Mouse (Mus musculus): Measurements from ENCODE around the gene Rps6ka2. TPM values are rescaled to one million over a fixed set of nuclear protein-coding genes. Genes with fewer than 3 reads are reported as not detected.
"Not testable (repeated sequence)": the region's sequence is repeated elsewhere in the genome, so short reads cannot be mapped to it uniquely, and the experiment has no call there.

Gene Rps6ka2
- polyA plus RNA-seq, 1 experiment from 2014 or later = 37.5 TPM

GRCm38 (mm10) chr17:7324346-7324745, 154.4 kb downstream of the Rps6ka2 start, which contains the start of gene Tcp10a:
Gene Tcp10a (plus strand): TSS chr17:7324646.
- H3K4me1 ChIP-seq; H3K27me3 ChIP-seq (replicated peaks); H3K27ac ChIP-seq (replicated peaks); ATAC-seq (ENCODE audit: extremely low read depth, insufficient number of reproducible peaks, low FRiP score, low TSS enrichment); H3K9ac ChIP-seq; H3K9me3 ChIP-seq; H3K4me3 ChIP-seq; H3K4me2 ChIP-seq; H3K36me3 ChIP-seq: not testable (repeated sequence)
- WGBS = 81% methylated on average over 4 of the region's 5 CpGs

DNA sequence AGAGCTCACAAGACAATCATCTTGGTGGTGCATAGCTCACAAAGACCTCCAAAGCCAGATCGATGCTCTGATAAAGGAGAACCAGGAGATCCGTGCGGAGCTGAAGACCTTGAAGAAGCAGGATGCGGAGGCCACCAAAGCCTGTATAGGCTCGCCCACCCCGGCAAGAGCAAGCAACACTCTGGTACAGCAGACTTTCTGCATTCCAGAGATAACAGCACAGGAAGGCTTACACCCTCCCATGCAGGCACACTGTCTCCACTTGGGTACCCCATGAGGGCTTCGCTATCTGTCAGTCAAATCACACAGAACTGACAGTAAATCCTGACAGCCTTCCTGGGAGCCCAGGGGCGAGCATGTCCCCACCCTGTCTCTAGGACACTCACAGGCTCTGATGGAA, 156.5 kb downstream of the Rps6ka2 start:
- not testable (repeated sequence) for H3K9me3 ChIP-seq; H3K36me3 ChIP-seq; H3K27ac ChIP-seq (replicated peaks); H3K9ac ChIP-seq; H3K4me2 ChIP-seq; H3K4me3 ChIP-seq; ATAC-seq (ENCODE audit: extremely low read depth, insufficient number of reproducible peaks, low FRiP score, low TSS enrichment); H3K27me3 ChIP-seq (replicated peaks); H3K4me1 ChIP-seq
- WGBS = 20% methylated on average over 7 of the region's 8 CpGs

- WGBS = 82% methylated on average over 3 of the region's 5 CpGs
- not testable (repeated sequence) for ATAC-seq (ENCODE audit: extremely low read depth, insufficient number of reproducible peaks, low FRiP score, low TSS enrichment); H3K4me2 ChIP-seq
Measured at GRCm38 (mm10) chr17:7332745-7333144, 162.8 kb downstream of the Rps6ka2 start.

GRCm38 (mm10) chr17:7337381-7337780, 167.5 kb downstream of the Rps6ka2 start:
- 55% methylated on average over 7 of the region's 9 CpGs for WGBS

More at GRCm38 (mm10) chr17:7332745-7333144, 162.8 kb downstream of the Rps6ka2 start:
- H3K27me3 ChIP-seq (replicated peaks); H3K9ac ChIP-seq; H3K4me1 ChIP-seq; H3K27ac ChIP-seq (replicated peaks); H3K36me3 ChIP-seq; H3K9me3 ChIP-seq; H3K4me3 ChIP-seq: not testable (repeated sequence)

GRCm38 (mm10) chr17:7348765-7349164, 178.8 kb downstream of the Rps6ka2 start:
- not testable (repeated sequence) for H3K36me3 ChIP-seq; H3K4me3 ChIP-seq; H3K9ac ChIP-seq; H3K4me2 ChIP-seq; H3K27ac ChIP-seq (replicated peaks); H3K4me1 ChIP-seq; H3K27me3 ChIP-seq (replicated peaks); H3K9me3 ChIP-seq; ATAC-seq (ENCODE audit: extremely low read depth, insufficient number of reproducible peaks, low FRiP score, low TSS enrichment)
- WGBS = 45% methylated on average over 2 of the region's 3 CpGs

More at GRCm38 (mm10) chr17:7337381-7337780, 167.5 kb downstream of the Rps6ka2 start:
- H3K9me3 ChIP-seq; H3K27me3 ChIP-seq (replicated peaks); H3K9ac ChIP-seq; H3K27ac ChIP-seq (replicated peaks); H3K4me3 ChIP-seq; H3K36me3 ChIP-seq; H3K4me2 ChIP-seq; ATAC-seq (ENCODE audit: extremely low read depth, insufficient number of reproducible peaks, low FRiP score, low TSS enrichment); H3K4me1 ChIP-seq: not testable (repeated sequence)

DNA sequence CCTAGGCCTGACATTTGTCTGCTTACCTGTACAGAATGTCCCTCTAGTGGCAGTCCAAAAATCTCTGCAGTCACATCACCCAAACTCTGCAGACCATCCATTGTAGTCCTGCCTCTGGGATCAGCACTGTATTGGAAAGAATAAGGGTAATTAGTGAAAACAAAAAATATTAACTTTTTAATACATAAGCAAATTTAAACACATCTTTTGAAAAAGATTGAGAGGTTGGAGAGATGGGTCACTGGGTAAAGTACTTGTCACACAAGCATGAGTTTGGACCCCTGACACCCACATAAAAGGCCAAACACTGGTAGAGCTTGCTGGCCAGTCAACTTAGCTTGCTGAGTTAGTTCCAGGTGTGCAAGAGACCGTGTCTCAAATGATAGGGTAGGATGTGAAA, 182.7 kb downstream of the Rps6ka2 start, which contains the start of gene Ttll2:
Gene Ttll2, minus strand, starts transcription at position 101 of the 400 bp plus-strand sequence.
- H3K4me1 ChIP-seq; H3K4me2 ChIP-seq; H3K36me3 ChIP-seq; H3K4me3 ChIP-seq; H3K9ac ChIP-seq; H3K9me3 ChIP-seq; H3K27ac ChIP-seq (replicated peaks); H3K27me3 ChIP-seq (replicated peaks); ATAC-seq (ENCODE audit: extremely low read depth, insufficient number of reproducible peaks, low FRiP score, low TSS enrichment): not testable (repeated sequence)
- 85% methylated on average over 1 of the region's 1 CpGs for whole genome bisulfite sequencing

Other genes with a start within 250 kb of the Rps6ka2 start
- gene Rsph3b, start 221.4 kb upstream of the Rps6ka2 start, polyA plus RNA-seq (2015; fragmentation: Nextera tagmentation; extraction: Ambion mirVana) = 52.5 and 57.9 TPM in 2 replicates
- 26.5 and 27.6 TPM in 2 replicates for gene Tagap1, start 209.0 kb upstream of the Rps6ka2 start, polyA plus RNA-seq (2015; fragmentation: Nextera tagmentation; extraction: Ambion mirVana)
- gene Rnaset2b, start 199.5 kb upstream of the Rps6ka2 start, polyA plus RNA-seq (2015; fragmentation: Nextera tagmentation; extraction: Ambion mirVana) = 245 and 276 TPM in 2 replicates
- gene Gm49721, start 191.2 kb upstream of the Rps6ka2 start, polyA plus RNA-seq (2015; fragmentation: Nextera tagmentation; extraction: Ambion mirVana) = 0.13 and 0.17 TPM in 2 replicates
- not detected in 2 replicates for gene Gm1604a, start 144.5 kb upstream of the Rps6ka2 start, polyA plus RNA-seq (2015; fragmentation: Nextera tagmentation; extraction: Ambion mirVana)
- gene Tcp10a, start 154.5 kb downstream of the Rps6ka2 start, polyA plus RNA-seq (2015; fragmentation: Nextera tagmentation; extraction: Ambion mirVana) = 0.13 TPM in 1 of 2 replicates, not detected in the other
- not detected in 2 replicates for gene Ttll2, start 182.6 kb downstream of the Rps6ka2 start, polyA plus RNA-seq (2015; fragmentation: Nextera tagmentation; extraction: Ambion mirVana)
- not detected in 2 replicates for gene Gm49630, start 201.9 kb downstream of the Rps6ka2 start, polyA plus RNA-seq (2015; fragmentation: Nextera tagmentation; extraction: Ambion mirVana)
- gene Unc93a2, start 215.3 kb downstream of the Rps6ka2 start, polyA plus RNA-seq (2015; fragmentation: Nextera tagmentation; extraction: Ambion mirVana) = not detected in 2 replicates